Mouse (Mus musculus) cerebellum, adult 11-12 months (tissue): ENCODE results near the gene Il20ra.
"Not testable (repeated sequence)": the region's sequence is repeated elsewhere in the genome, so short reads cannot be mapped to it uniquely, and the experiment has no call there.

Experiments used
- DNase-seq: peaks from one replicate; pipeline ENCODE4 v3.0.0; 2022

The Il20ra gene

DNA sequence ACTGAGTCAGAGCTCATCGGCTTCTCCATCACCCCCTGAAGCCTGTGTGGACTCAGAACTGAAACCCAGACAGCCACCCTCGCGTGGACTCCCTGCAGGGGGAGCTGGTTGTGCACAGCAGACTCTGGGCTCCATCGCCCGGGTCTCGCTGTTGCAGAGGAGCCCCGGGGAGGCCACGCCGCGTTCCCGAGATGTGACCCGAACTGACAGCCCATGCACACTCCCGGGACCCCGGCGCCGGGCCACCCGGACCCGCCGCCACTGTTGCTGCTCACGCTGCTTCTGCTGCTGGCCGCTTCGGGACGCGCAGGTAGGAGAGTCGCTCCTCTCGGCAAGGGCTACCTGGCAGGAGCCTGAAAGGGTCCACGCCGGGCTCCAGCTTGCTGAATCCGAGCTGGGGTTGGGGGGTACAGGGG, at the start of gene Il20ra:
Gene Il20ra, plus strand, starts transcription at position 150 of the 416 bp plus-strand sequence.
- DNase-seq, result no peak

DNA sequence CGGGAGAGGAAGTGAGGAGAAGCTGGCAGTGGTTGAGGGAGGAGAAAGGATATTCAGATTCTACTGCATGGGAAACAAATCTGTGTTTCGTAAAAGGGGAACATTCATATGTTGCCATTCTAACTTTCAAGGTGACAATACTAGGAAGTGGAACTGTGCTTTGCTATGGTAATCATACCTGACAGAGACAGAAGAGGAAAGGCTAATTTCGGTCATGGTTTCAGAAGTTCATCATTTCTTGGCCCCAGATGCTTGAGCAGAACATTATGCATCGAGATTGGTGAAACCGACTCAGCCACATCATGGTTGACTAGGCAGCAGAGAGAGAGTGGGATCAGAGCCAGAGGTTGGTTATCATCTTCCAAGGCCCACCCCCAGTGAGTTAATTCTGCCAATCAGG, 43.4 kb upstream of the Il20ra start:
- DNase-seq, result no peak

- no peak for DNase-seq
Observed at GRCm38 (mm10) chr10:19672015-19672414, 40.4 kb upstream of the Il20ra start.

- no peak for DNase-seq
Observed at GRCm38 (mm10) chr10:19673146-19673545, 39.2 kb upstream of the Il20ra start.

GRCm38 (mm10) chr10:19687686-19688085, 24.7 kb upstream of the Il20ra start:
- no peak for DNase-seq

DNA sequence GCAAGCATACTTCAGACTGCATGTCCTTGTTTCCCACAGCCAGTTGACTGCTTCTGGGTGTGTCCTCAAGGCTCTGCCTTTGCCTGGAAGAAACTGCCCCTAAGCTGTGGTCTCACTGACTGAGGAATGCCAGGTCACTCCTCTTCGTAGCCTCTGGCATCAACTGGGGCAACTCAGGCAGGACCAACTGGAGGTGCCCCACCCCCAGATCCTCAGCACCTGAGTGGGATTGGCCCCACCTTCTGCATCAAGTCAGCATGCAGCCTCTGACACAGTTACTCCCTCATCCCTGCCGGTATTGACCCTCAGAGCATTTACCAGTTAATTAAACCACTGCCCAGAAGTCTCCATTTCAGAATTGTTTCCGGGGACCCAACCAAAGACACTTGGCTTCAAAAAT, 21.1 kb upstream of the Il20ra start:
- DNase-seq, result no peak

GRCm38 (mm10) chr10:19691771-19692170, 20.6 kb upstream of the Il20ra start:
- DNase-seq, result no peak

GRCm38 (mm10) chr10:19692332-19692731, 20.0 kb upstream of the Il20ra start:
- no peak for DNase-seq

DNA sequence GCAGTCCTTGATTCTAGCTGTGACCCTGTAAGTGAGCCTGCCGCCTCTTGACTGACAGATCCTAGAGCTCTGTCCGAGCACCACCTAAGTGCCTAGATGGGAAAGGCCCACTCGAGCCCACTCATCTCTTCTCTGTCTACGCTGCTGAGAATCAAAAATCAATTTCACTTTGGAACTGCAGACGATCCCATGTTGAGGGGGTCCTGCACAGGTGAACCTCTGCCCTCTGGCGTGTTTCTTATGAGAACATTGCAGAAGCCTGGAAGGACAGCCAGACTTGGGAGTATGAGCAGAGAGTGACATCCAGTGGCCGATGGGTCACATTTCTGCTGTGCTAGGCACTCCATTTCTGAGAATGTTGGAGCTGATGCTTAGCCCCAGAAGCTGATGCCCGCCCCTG, 19.4 kb upstream of the Il20ra start:
- no peak for DNase-seq

DNA sequence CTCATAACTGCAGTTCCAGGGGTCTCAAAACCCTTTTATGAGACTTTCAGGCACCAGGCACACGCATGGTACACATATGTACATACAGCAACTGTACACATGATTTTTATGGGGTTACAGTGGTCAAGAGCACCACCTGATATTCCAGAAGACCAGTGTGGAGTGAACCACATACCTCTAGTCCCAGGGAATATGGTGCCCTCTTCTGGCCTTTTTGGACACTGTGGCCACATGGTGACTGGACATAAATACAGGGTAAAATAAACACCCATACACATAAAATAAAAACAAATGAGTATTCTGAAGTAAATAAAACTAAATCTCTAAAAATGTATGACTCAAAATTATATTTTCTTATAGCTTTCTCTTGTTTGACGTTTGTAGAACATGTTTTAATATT, 18.7 kb upstream of the Il20ra start:
- no peak for DNase-seq

DNA sequence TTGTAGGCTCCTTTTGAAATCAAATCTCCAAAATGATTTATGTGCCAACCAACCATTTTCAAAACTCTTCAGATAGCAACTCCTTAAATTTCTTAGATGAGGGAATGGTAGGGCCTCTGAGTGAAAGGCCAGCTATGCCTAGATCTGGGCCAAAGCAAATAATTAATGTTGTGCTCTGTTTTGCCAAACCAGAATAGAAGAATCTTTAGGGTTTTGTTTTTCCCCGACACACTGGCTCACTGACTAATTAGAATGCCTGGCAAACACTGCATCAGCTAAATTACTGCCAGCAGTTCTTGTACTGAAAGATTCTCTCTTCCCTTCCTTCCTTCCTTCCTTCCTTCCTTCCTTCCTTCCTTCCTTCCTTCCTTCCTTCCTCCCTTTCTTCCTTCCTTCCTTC, 13.0 kb upstream of the Il20ra start:
- DNase-seq, result no peak

GRCm38 (mm10) chr10:19704445-19704844, 7.9 kb upstream of the Il20ra start:
- no peak for DNase-seq

- no peak for DNase-seq
Observed at GRCm38 (mm10) chr10:19707768-19708167, 4.6 kb upstream of the Il20ra start.

GRCm38 (mm10) chr10:19708277-19709070, 3.9 kb upstream of the Il20ra start:
- DNase-seq, result no peak

- DNase-seq, result no peak
Observed at GRCm38 (mm10) chr10:19711020-19711419, 1.4 kb upstream of the Il20ra start.

GRCm38 (mm10) chr10:19711551-19712171, 709 bp upstream of the Il20ra start:
- no peak for DNase-seq

GRCm38 (mm10) chr10:19718627-19719026, 6.3 kb downstream of the Il20ra start:
- no peak for DNase-seq

- no peak for DNase-seq
Observed at GRCm38 (mm10) chr10:19722320-19722719, 9.9 kb downstream of the Il20ra start.

GRCm38 (mm10) chr10:19724158-19724832, 11.9 kb downstream of the Il20ra start:
- no peak for DNase-seq

- not testable (repeated sequence) for DNase-seq
Observed at GRCm38 (mm10) chr10:19738442-19738841, 26.1 kb downstream of the Il20ra start.

- DNase-seq, result no peak
Observed at GRCm38 (mm10) chr10:19745662-19746061, 33.3 kb downstream of the Il20ra start.

GRCm38 (mm10) chr10:19746156-19746555, 33.8 kb downstream of the Il20ra start:
- no peak for DNase-seq

DNA sequence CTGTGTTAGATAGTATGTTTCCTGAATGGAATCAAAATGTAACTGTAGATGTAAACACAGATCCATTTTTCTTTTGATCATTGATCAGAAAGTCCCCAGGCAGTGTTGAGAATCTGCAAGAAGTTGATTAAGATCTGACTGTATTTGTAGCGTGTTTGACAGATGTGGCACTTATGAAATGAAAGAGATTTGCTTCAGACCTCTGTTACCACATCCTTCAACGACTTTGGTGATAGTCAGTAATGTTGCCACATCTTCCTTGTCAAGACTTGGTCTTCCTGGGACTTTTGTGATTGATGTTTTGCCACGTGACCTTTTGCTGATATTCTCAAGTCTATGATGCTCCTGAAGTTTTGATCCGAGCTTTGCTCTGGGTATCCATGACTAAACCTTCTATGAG, 35.3 kb downstream of the Il20ra start:
- DNase-seq, result no peak

GRCm38 (mm10) chr10:19765459-19765858, 53.1 kb downstream of the Il20ra start:
- DNase-seq, result no peak
